Mouse (Mus musculus): Measurements from ENCODE around the gene Amd1. TPM values are rescaled to one million over a fixed set of nuclear protein-coding genes. Genes with fewer than 3 reads are reported as not detected.
A peak's percentile ranks its signal among the peaks of the same experiment; 100 is the strongest.

Amd1 gene
- 78.8 and 80.9 TPM in 2 replicates for polyA plus RNA-seq (2014; fragmentation: Nextera tagmentation; extraction: Ambion mirVana)

GRCm38 (mm10) chr10:40302140-40302985 lies at the start of gene Amd1:
Gene Amd1, minus strand, starts transcription at chr10:40302186.
- H3K27ac ChIP-seq (ENCODE audit: low read depth, low read length), result peak within 1 kb of the TSS; percentile 94
- H3K9ac ChIP-seq (ENCODE audit: low read depth, low read length), result peak within 1 kb of the TSS; percentile 96
- peak within 1 kb of the TSS; percentile 95 for H3K4me3 ChIP-seq (ENCODE audit: low read length)
- no peaks in the 10 kb centered on the region for H3K36me3 ChIP-seq (ENCODE audit: control insufficient read depth, insufficient read depth, low read length)
- H3K9me3 ChIP-seq (ENCODE audit: control insufficient read depth, low read length), result 0 out of 2 replicates have a peak, but pooled peaks cover 7% of the 10 kb centered on the region
- peak within 1 kb of the TSS; percentile 67 for H3K4me2 ChIP-seq (replicated peaks; ENCODE audit: low read depth, low read length)
- H3K4me1 ChIP-seq (ENCODE audit: control insufficient read depth, insufficient read depth, low read length), result peaks cover 21% of the 10 kb centered on the region
- H3K27me3 ChIP-seq (ENCODE audit: control insufficient read depth, insufficient read depth, low read length), result no peaks in the 10 kb centered on the region
- WGBS, result under 1% methylated on average over 55 of the region's 55 CpGs
- peak; percentile 97 for ATAC-seq (ENCODE audit: low FRiP score, low TSS enrichment)

- H3K36me3 ChIP-seq (ENCODE audit: control insufficient read depth, insufficient read depth, low read length), result no peaks in the 10 kb centered on the region
- no peaks in the 10 kb centered on the region for H3K9me3 ChIP-seq (ENCODE audit: control insufficient read depth, low read length)
- no peak overlapping the region for H3K9ac ChIP-seq (ENCODE audit: low read depth, low read length)
- H3K4me2 ChIP-seq (replicated peaks; ENCODE audit: low read depth, low read length), result peak overlapping the region; percentile 15; the same call in 1 of the 2 replicates
- no peak overlapping the region for H3K27ac ChIP-seq (ENCODE audit: low read depth, low read length)
- peaks cover 11% of the 10 kb centered on the region for H3K4me1 ChIP-seq (ENCODE audit: control insufficient read depth, insufficient read depth, low read length)
- 79% methylated on average over 4 of the region's 4 CpGs for WGBS
- 0 out of 2 replicates have a peak overlapping the region, but pooled peaks have one; percentile 77 for H3K4me3 ChIP-seq (ENCODE audit: low read length)
- H3K27me3 ChIP-seq (ENCODE audit: control insufficient read depth, insufficient read depth, low read length), result no peaks in the 10 kb centered on the region
- ATAC-seq (ENCODE audit: low FRiP score, low TSS enrichment), result no peak
Observed at GRCm38 (mm10) chr10:40351156-40351555, 49.2 kb upstream of the Amd1 start.

- ATAC-seq (ENCODE audit: low FRiP score, low TSS enrichment), result no peak
- Histone ChIP-seq H3K9me3 (ENCODE audit: control insufficient read depth, low read length) (no peaks in the 10 kb centered on the region), H3K9ac (ENCODE audit: low read depth, low read length) (peak overlapping the region; percentile 84), H3K27me3 (ENCODE audit: control insufficient read depth, insufficient read depth, low read length) (no peaks in the 10 kb centered on the region), H3K36me3 (ENCODE audit: control insufficient read depth, insufficient read depth, low read length) (no peaks in the 10 kb centered on the region), H3K27ac (ENCODE audit: low read depth, low read length) (0 out of 2 replicates have a peak overlapping the region, but pooled peaks have one; percentile 96), H3K4me1 (ENCODE audit: control insufficient read depth, insufficient read depth, low read length) (peaks cover 11% of the 10 kb centered on the region), H3K4me3 (ENCODE audit: low read length) (peak overlapping the region; percentile 77), H3K4me2 (replicated peaks; ENCODE audit: low read depth, low read length) (peak overlapping the region; percentile 59)
- WGBS, result 57% methylated on average over 12 of the region's 12 CpGs
Observed at GRCm38 (mm10) chr10:40350245-40350932, 48.4 kb upstream of the Amd1 start.

DNA sequence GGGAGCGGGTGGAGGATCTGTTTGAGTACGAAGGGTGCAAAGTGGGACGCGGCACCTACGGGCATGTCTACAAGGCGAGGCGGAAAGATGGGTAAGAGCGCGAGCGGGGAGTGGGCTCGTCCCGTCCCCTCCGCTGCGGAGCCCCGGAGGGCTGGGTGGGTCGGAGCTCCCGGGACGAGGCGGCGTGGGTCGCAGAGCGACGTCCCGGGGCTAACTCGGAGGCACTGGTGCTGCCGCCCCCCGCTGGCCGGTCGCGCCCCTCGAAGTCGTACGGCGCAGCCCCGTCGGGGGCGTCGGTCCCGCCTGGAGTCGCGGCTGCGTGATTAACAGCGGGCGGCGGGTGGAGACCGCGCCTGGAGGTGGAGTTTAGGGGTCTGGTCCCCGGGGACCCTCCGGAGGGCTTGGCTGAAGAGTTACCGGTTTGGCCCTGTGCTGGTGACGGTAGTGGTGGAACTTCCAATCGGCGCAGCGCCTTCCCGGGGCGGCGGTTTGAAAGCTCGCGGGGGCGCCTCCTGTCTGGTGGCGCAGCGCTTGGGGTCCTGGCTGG lies 47.7 kb upstream of the Amd1 start:
- WGBS, result under 1% methylated on average over 62 of the region's 62 CpGs
- Histone ChIP-seq H3K36me3 (ENCODE audit: control insufficient read depth, insufficient read depth, low read length) (no peaks in the 10 kb centered on the region), H3K4me2 (replicated peaks; ENCODE audit: low read depth, low read length) (peak overlapping the region; percentile 59), H3K27me3 (ENCODE audit: control insufficient read depth, insufficient read depth, low read length) (no peaks in the 10 kb centered on the region), H3K4me3 (ENCODE audit: low read length) (peak overlapping the region; percentile 77), H3K27ac (ENCODE audit: low read depth, low read length) (peak overlapping the region; percentile 96), H3K4me1 (ENCODE audit: control insufficient read depth, insufficient read depth, low read length) (peaks cover 11% of the 10 kb centered on the region), H3K9ac (ENCODE audit: low read depth, low read length) (peak overlapping the region; percentile 84), H3K9me3 (ENCODE audit: control insufficient read depth, low read length) (no peaks in the 10 kb centered on the region)
- peak; percentile 48 for ATAC-seq (ENCODE audit: low FRiP score, low TSS enrichment)

DNA sequence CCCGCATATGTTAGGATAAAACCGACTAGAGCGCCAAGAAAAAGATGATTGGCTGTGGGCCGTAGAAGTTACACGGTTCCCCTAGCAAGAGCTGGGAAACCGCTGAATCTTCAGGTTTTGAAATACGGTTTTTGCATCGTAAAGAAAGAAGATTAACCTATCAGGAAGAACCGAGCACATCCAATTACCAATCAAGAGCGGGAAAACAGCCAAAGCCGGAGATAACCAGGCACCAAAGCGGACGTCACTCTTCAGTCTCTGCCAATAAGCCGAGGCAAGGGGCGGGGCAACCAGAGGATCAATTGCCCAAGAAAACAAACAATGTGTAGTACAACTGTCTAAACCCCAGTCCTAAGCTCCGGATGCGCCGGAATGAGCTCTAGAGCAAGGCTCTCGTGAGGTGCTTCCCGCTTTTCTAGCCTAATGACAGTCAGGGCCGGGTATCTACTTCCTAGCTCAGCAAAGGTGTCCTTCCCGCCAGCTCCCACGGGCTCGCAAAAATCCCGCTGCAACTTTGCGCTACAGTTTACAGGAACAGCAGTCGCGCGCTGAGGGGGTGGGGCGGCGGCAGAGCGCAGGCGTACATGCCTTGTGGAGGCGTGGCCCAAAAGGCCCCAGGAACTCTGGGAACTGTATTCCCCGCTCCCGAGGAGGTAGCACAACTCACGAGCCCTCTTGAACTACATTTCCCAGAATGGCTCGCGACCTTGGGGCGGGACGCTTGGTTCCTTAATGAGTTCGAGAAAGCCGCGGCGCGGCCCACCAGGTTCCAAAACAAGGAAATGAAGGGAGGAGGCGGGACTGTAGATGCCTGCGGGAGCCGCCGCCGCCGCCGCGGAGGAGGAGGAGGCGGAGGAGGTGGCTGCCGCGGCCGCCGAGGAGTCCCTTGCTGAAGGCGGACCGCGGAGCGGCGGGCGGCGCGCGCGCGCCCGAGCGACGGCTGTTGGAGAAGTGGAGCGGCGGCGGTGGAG lies 46.9 kb upstream of the Amd1 start:
- H3K36me3 ChIP-seq (ENCODE audit: control insufficient read depth, insufficient read depth, low read length), result no peaks in the 10 kb centered on the region
- no peaks in the 10 kb centered on the region for H3K9me3 ChIP-seq (ENCODE audit: control insufficient read depth, low read length)
- under 1% methylated on average over 75 of the region's 76 CpGs for WGBS
- H3K9ac ChIP-seq (ENCODE audit: low read depth, low read length), result peak overlapping the region; percentile 84
- H3K27ac ChIP-seq (ENCODE audit: low read depth, low read length), result peak overlapping the region; percentile 96
- H3K4me3 ChIP-seq (ENCODE audit: low read length), result peak overlapping the region; percentile 77
- no peaks in the 10 kb centered on the region for H3K27me3 ChIP-seq (ENCODE audit: control insufficient read depth, insufficient read depth, low read length)
- H3K4me1 ChIP-seq (ENCODE audit: control insufficient read depth, insufficient read depth, low read length), result peaks cover 11% of the 10 kb centered on the region
- peak; percentile 98 for ATAC-seq (ENCODE audit: low FRiP score, low TSS enrichment)
- peak overlapping the region; percentile 59 for H3K4me2 ChIP-seq (replicated peaks; ENCODE audit: low read depth, low read length)

DNA sequence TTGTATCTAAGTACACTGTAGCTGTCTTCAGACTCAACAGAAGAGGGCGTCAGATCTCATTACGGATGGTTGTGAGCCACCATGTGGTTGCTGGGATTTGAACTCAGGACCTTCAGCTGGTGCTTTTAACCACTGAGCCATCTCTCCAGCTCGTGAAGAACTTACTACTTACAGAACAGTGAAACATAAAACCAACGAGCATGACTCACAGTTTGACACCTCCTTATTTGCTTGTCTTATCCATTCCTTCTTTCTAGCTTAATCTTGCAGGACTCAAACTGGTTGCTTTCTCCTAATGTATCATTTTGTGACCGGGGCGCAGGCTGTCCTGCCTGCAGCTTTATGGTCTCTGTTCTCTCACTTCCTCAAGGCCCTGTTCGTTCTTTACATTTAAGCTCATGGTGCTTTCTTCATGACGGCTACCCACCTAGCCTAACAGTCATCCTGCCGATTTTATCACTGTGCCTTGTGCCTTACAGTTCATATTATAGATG lies 45.5 kb upstream of the Amd1 start:
- H3K9me3 ChIP-seq (ENCODE audit: control insufficient read depth, low read length), result no peaks in the 10 kb centered on the region
- WGBS, result 55% methylated on average over 9 of the region's 9 CpGs
- H3K4me2 ChIP-seq (replicated peaks; ENCODE audit: low read depth, low read length), result peak overlapping the region; percentile 56
- ATAC-seq (ENCODE audit: low FRiP score, low TSS enrichment), result no peak
- no peak overlapping the region; the same call in 1 of the 2 replicates for H3K4me3 ChIP-seq (ENCODE audit: low read length)
- H3K4me1 ChIP-seq (ENCODE audit: control insufficient read depth, insufficient read depth, low read length), result peaks cover 11% of the 10 kb centered on the region
- no peak overlapping the region; the same call in 1 of the 2 replicates for H3K27ac ChIP-seq (ENCODE audit: low read depth, low read length)
- no peak overlapping the region for H3K9ac ChIP-seq (ENCODE audit: low read depth, low read length)
- H3K36me3 ChIP-seq (ENCODE audit: control insufficient read depth, insufficient read depth, low read length), result no peaks in the 10 kb centered on the region
- H3K27me3 ChIP-seq (ENCODE audit: control insufficient read depth, insufficient read depth, low read length), result no peaks in the 10 kb centered on the region

DNA sequence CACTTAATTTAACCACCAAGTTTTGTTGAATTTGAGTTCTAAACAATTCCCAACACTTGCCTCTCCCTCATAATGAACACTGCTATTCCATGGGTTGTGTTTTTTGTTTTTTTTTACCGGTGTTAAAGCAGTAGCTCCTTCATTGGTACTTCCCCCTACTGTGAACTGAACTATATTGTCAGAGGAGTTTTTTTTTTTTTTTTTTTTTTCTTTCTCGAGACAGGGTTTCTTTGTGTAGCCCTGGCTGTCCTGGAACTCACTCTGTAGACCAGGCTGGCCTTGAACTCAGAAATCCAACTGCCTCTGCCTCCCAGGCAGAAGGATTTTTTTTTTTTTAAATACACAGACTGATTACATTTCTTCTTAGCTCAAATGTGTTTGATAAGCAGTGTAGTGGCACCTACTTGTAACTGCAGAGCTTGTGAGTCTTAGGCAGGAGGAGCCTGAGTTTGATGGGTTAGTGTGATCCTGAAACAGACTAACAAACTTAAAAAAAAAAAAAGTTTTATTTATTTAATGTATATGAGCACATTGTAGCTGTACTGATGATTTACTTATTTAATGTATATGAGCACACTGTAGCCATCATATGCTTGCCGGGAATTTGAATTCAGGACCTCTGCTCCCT lies 44.9 kb upstream of the Amd1 start:
- WGBS, result 89% methylated on average over 3 of the region's 3 CpGs
- no peaks in the 10 kb centered on the region for H3K27me3 ChIP-seq (ENCODE audit: control insufficient read depth, insufficient read depth, low read length)
- no peak overlapping the region for H3K4me3 ChIP-seq (ENCODE audit: low read length)
- H3K9ac ChIP-seq (ENCODE audit: low read depth, low read length), result no peak overlapping the region
- H3K36me3 ChIP-seq (ENCODE audit: control insufficient read depth, insufficient read depth, low read length), result no peaks in the 10 kb centered on the region
- H3K4me2 ChIP-seq (replicated peaks; ENCODE audit: low read depth, low read length), result no peak overlapping the region
- H3K27ac ChIP-seq (ENCODE audit: low read depth, low read length), result no peak overlapping the region
- H3K9me3 ChIP-seq (ENCODE audit: control insufficient read depth, low read length), result no peaks in the 10 kb centered on the region
- ATAC-seq (ENCODE audit: low FRiP score, low TSS enrichment), result no peak
- peaks cover 11% of the 10 kb centered on the region for H3K4me1 ChIP-seq (ENCODE audit: control insufficient read depth, insufficient read depth, low read length)

- Histone ChIP-seq H3K4me1 (ENCODE audit: control insufficient read depth, insufficient read depth, low read length) (no peaks in the 10 kb centered on the region), H3K9ac (ENCODE audit: low read depth, low read length) (no peak overlapping the region), H3K27me3 (ENCODE audit: control insufficient read depth, insufficient read depth, low read length) (no peaks in the 10 kb centered on the region), H3K4me2 (replicated peaks; ENCODE audit: low read depth, low read length) (no peak overlapping the region), H3K9me3 (ENCODE audit: control insufficient read depth, low read length) (no peaks in the 10 kb centered on the region), H3K27ac (ENCODE audit: low read depth, low read length) (no peak overlapping the region), H3K4me3 (ENCODE audit: low read length) (no peak overlapping the region), H3K36me3 (ENCODE audit: control insufficient read depth, insufficient read depth, low read length) (no peaks in the 10 kb centered on the region)
- ATAC-seq (ENCODE audit: low FRiP score, low TSS enrichment), result no peak
- 61% methylated on average over 4 of the region's 4 CpGs for WGBS
Observed at GRCm38 (mm10) chr10:40342036-40342435, 40.0 kb upstream of the Amd1 start.

All from kidney, embryonic 14.5 days (tissue).